Mouse (Mus musculus) brain, embryonic 14.5 days (tissue): ENCODE measurements at regions not wholly inside any gene's neighbourhood (a gene's known extent, or its start where the extent isn't known, plus 50 kb on each side); places are given as distances from the start of the nearest gene placed in this dataset.

Source experiments
- CTCF ChIP-seq: fragments of 200-500 bp; IDR thresholded peaks from 2 replicates; pipeline ENCODE4 v1.5.1; 2012; ENCODE audit warnings: inconsistent platforms, mild to moderate bottlenecking, moderate library complexity, borderline replicate concordance; ENCODE audit not compliant: insufficient read depth, insufficient read length; ENCODE audit errors: extremely low read depth
- POLR2A ChIP-seq: fragments of 200-500 bp; IDR thresholded peaks from 2 replicates; pipeline ENCODE4 v1.6.1; 2012; ENCODE audit warnings: mild to moderate bottlenecking, inconsistent platforms, borderline replicate concordance; ENCODE audit not compliant: poor library complexity, insufficient read depth, insufficient read length, severe bottlenecking; ENCODE audit errors: extremely low read depth

DNA sequence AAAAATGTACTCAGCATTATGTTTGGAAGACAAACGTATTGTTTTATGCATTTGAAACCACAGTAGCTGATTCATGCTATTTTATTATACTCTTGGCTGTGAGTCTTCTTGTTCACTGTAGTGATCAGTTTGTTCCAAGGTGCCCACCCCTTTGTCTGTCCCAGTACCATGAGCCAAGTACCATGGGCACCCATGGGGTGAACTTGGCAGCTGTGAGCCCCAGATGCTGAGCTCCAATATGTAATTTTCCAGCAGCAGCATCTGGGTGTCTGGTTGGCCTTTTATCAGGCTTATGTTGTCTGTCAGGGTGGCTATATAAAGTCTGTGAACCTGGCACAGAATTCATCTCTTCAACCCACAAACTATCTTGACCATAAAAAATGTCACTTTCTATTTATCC is 1200.5 kb upstream of the Nr2f1 start:
- TF ChIP-seq CTCF (no peak), POLR2A (no peak)
